Mouse (Mus musculus): ENCODE measurements around the gene Mad1l1. TPM values are rescaled to one million over a fixed set of nuclear protein-coding genes. Genes with fewer than 3 reads are reported as not detected.

The Mad1l1 gene
- polyA plus RNA-seq, 1 experiment from 2014 or later = 35.1 TPM

GRCm38 (mm10) chr5:140025301-140025700, 296.1 kb downstream of the Mad1l1 start:
- 89% methylated on average over 2 of the region's 2 CpGs for WGBS
- no peaks in the 10 kb centered on the region for H3K9me3 ChIP-seq (ENCODE audit: control insufficient read depth, low read length)
- H3K4me1 ChIP-seq (replicated peaks; ENCODE audit: control insufficient read depth, insufficient read depth, low read length) = peaks cover 6% of the 10 kb centered on the region; the same call in 1 of the 2 replicates
- H3K27me3 ChIP-seq (ENCODE audit: control insufficient read depth, insufficient read depth, low read length) = no peaks in the 10 kb centered on the region
- H3K4me3 ChIP-seq (ENCODE audit: low read depth, low read length) = no peak overlapping the region
- DNase-seq (ENCODE audit: low spot score) (no peak), ATAC-seq (ENCODE audit: low FRiP score) (no peak)
- H3K27ac ChIP-seq (ENCODE audit: low read depth, low read length) = no peak overlapping the region
- no peak overlapping the region for H3K9ac ChIP-seq (ENCODE audit: low read depth, low read length)
- no peaks in the 10 kb centered on the region for H3K36me3 ChIP-seq (ENCODE audit: control insufficient read depth, insufficient read depth, low read length)
- H3K4me2 ChIP-seq (replicated peaks; ENCODE audit: low read depth, low read length) = no peak overlapping the region

GRCm38 (mm10) chr5:140023941-140024500, 297.3 kb downstream of the Mad1l1 start:
- DNase-seq (ENCODE audit: low spot score) (no peak), ATAC-seq (ENCODE audit: low FRiP score) (no peak)
- Histone ChIP-seq H3K9ac (ENCODE audit: low read depth, low read length) (no peak overlapping the region), H3K27ac (ENCODE audit: low read depth, low read length) (no peak overlapping the region), H3K4me2 (replicated peaks; ENCODE audit: low read depth, low read length) (no peak overlapping the region), H3K27me3 (ENCODE audit: control insufficient read depth, insufficient read depth, low read length) (no peaks in the 10 kb centered on the region), H3K9me3 (ENCODE audit: control insufficient read depth, low read length) (no peaks in the 10 kb centered on the region), H3K4me3 (ENCODE audit: low read depth, low read length) (no peak overlapping the region), H3K36me3 (ENCODE audit: control insufficient read depth, insufficient read depth, low read length) (no peaks in the 10 kb centered on the region), H3K4me1 (replicated peaks; ENCODE audit: control insufficient read depth, insufficient read depth, low read length) (peaks cover 6% of the 10 kb centered on the region; the same call in 1 of the 2 replicates)
- 39% methylated on average over 3 of the region's 3 CpGs for WGBS

- H3K27ac ChIP-seq (ENCODE audit: low read depth, low read length) = no peak overlapping the region
- no peak overlapping the region for H3K9ac ChIP-seq (ENCODE audit: low read depth, low read length)
- H3K4me2 ChIP-seq (replicated peaks; ENCODE audit: low read depth, low read length) = no peak overlapping the region
- ATAC-seq (ENCODE audit: low FRiP score) (no peak), DNase-seq (ENCODE audit: low spot score) (no peak)
- 84% methylated on average over 6 of the region's 6 CpGs for WGBS
- peaks cover 6% of the 10 kb centered on the region; the same call in 1 of the 2 replicates for H3K4me1 ChIP-seq (replicated peaks; ENCODE audit: control insufficient read depth, insufficient read depth, low read length)
- no peaks in the 10 kb centered on the region for H3K27me3 ChIP-seq (ENCODE audit: control insufficient read depth, insufficient read depth, low read length)
- H3K4me3 ChIP-seq (ENCODE audit: low read depth, low read length) = no peak overlapping the region
- H3K36me3 ChIP-seq (ENCODE audit: control insufficient read depth, insufficient read depth, low read length) = no peaks in the 10 kb centered on the region
- no peaks in the 10 kb centered on the region for H3K9me3 ChIP-seq (ENCODE audit: control insufficient read depth, low read length)
Measured at GRCm38 (mm10) chr5:140022861-140023260, 298.5 kb downstream of the Mad1l1 start.

- no peak overlapping the region for H3K27ac ChIP-seq (ENCODE audit: low read depth, low read length)
- no peaks in the 10 kb centered on the region for H3K9me3 ChIP-seq (ENCODE audit: control insufficient read depth, low read length)
- no peak for DNase-seq (ENCODE audit: low spot score)
- H3K27me3 ChIP-seq (ENCODE audit: control insufficient read depth, insufficient read depth, low read length) = no peaks in the 10 kb centered on the region
- H3K9ac ChIP-seq (ENCODE audit: low read depth, low read length) = no peak overlapping the region; the same call in 1 of the 2 replicates
- H3K4me2 ChIP-seq (replicated peaks; ENCODE audit: low read depth, low read length) = no peak overlapping the region
- no peak for ATAC-seq (ENCODE audit: low FRiP score)
- H3K4me1 ChIP-seq (replicated peaks; ENCODE audit: control insufficient read depth, insufficient read depth, low read length) = peaks cover 6% of the 10 kb centered on the region; the same call in 1 of the 2 replicates
- 80% methylated on average over 10 of the region's 10 CpGs for WGBS
- no peak overlapping the region for H3K4me3 ChIP-seq (ENCODE audit: low read depth, low read length)
- H3K36me3 ChIP-seq (ENCODE audit: control insufficient read depth, insufficient read depth, low read length) = no peaks in the 10 kb centered on the region
Measured at GRCm38 (mm10) chr5:140021755-140022154, 299.6 kb downstream of the Mad1l1 start.

GRCm38 (mm10) chr5:140019616-140020015, 301.7 kb downstream of the Mad1l1 start:
- no peaks in the 10 kb centered on the region for H3K36me3 ChIP-seq (ENCODE audit: control insufficient read depth, insufficient read depth, low read length)
- ATAC-seq (ENCODE audit: low FRiP score) = no peak
- H3K27me3 ChIP-seq (ENCODE audit: control insufficient read depth, insufficient read depth, low read length) = no peaks in the 10 kb centered on the region
- peaks cover 4% of the 10 kb centered on the region; the same call in 1 of the 2 replicates for H3K4me1 ChIP-seq (replicated peaks; ENCODE audit: control insufficient read depth, insufficient read depth, low read length)
- no peak overlapping the region for H3K9ac ChIP-seq (ENCODE audit: low read depth, low read length)
- WGBS = 95% methylated on average over 1 of the region's 1 CpGs
- DNase-seq (ENCODE audit: low spot score) = no peak
- no peak overlapping the region for H3K4me3 ChIP-seq (ENCODE audit: low read depth, low read length)
- no peak overlapping the region for H3K27ac ChIP-seq (ENCODE audit: low read depth, low read length)
- H3K9me3 ChIP-seq (ENCODE audit: control insufficient read depth, low read length) = no peaks in the 10 kb centered on the region
- no peak overlapping the region for H3K4me2 ChIP-seq (replicated peaks; ENCODE audit: low read depth, low read length)

GRCm38 (mm10) chr5:140018780-140019179, 302.6 kb downstream of the Mad1l1 start:
- no peak overlapping the region for H3K27ac ChIP-seq (ENCODE audit: low read depth, low read length)
- H3K27me3 ChIP-seq (ENCODE audit: control insufficient read depth, insufficient read depth, low read length) = no peaks in the 10 kb centered on the region
- no peaks in the 10 kb centered on the region; the same call in 1 of the 2 replicates for H3K4me1 ChIP-seq (replicated peaks; ENCODE audit: control insufficient read depth, insufficient read depth, low read length)
- no peak for DNase-seq (ENCODE audit: low spot score)
- ATAC-seq (ENCODE audit: low FRiP score) = no peak
- no peaks in the 10 kb centered on the region for H3K9me3 ChIP-seq (ENCODE audit: control insufficient read depth, low read length)
- H3K36me3 ChIP-seq (ENCODE audit: control insufficient read depth, insufficient read depth, low read length) = no peaks in the 10 kb centered on the region
- H3K9ac ChIP-seq (ENCODE audit: low read depth, low read length) = no peak overlapping the region
- H3K4me3 ChIP-seq (ENCODE audit: low read depth, low read length) = no peak overlapping the region
- H3K4me2 ChIP-seq (replicated peaks; ENCODE audit: low read depth, low read length) = no peak overlapping the region
- 93% methylated on average over 7 of the region's 7 CpGs for WGBS

GRCm38 (mm10) chr5:140016896-140017295, 304.5 kb downstream of the Mad1l1 start:
- WGBS = 95% methylated on average over 1 of the region's 1 CpGs
- Histone ChIP-seq H3K9ac (ENCODE audit: low read depth, low read length) (no peak overlapping the region), H3K4me1 (replicated peaks; ENCODE audit: control insufficient read depth, insufficient read depth, low read length) (no peaks in the 10 kb centered on the region), H3K4me2 (replicated peaks; ENCODE audit: low read depth, low read length) (no peak overlapping the region), H3K27me3 (ENCODE audit: control insufficient read depth, insufficient read depth, low read length) (no peaks in the 10 kb centered on the region), H3K9me3 (ENCODE audit: control insufficient read depth, low read length) (no peaks in the 10 kb centered on the region), H3K27ac (ENCODE audit: low read depth, low read length) (no peak overlapping the region), H3K36me3 (ENCODE audit: control insufficient read depth, insufficient read depth, low read length) (no peaks in the 10 kb centered on the region), H3K4me3 (ENCODE audit: low read depth, low read length) (no peak overlapping the region)
- DNase-seq (ENCODE audit: low spot score) (no peak), ATAC-seq (ENCODE audit: low FRiP score) (no peak)

GRCm38 (mm10) chr5:140013652-140014051, 307.7 kb downstream of the Mad1l1 start:
- no peaks in the 10 kb centered on the region for H3K27me3 ChIP-seq (ENCODE audit: control insufficient read depth, insufficient read depth, low read length)
- H3K4me3 ChIP-seq (ENCODE audit: low read depth, low read length) = no peak overlapping the region
- WGBS = 80% methylated on average over 5 of the region's 5 CpGs

GRCm38 (mm10) chr5:140012286-140012967, 308.9 kb downstream of the Mad1l1 start:
- Histone ChIP-seq H3K27ac (ENCODE audit: low read depth, low read length) (no peak overlapping the region), H3K4me1 (replicated peaks; ENCODE audit: control insufficient read depth, insufficient read depth, low read length) (no peaks in the 10 kb centered on the region), H3K9me3 (ENCODE audit: control insufficient read depth, low read length) (no peaks in the 10 kb centered on the region), H3K4me2 (replicated peaks; ENCODE audit: low read depth, low read length) (no peak overlapping the region), H3K4me3 (ENCODE audit: low read depth, low read length) (no peak overlapping the region), H3K9ac (ENCODE audit: low read depth, low read length) (no peak overlapping the region), H3K27me3 (ENCODE audit: control insufficient read depth, insufficient read depth, low read length) (no peaks in the 10 kb centered on the region), H3K36me3 (ENCODE audit: control insufficient read depth, insufficient read depth, low read length) (no peaks in the 10 kb centered on the region)
- WGBS = 93% methylated on average over 12 of the region's 12 CpGs
- no peak for ATAC-seq (ENCODE audit: low FRiP score)
- DNase-seq (ENCODE audit: low spot score) = no peak

More at GRCm38 (mm10) chr5:140013652-140014051, 307.7 kb downstream of the Mad1l1 start:
- ATAC-seq (ENCODE audit: low FRiP score) (no peak), DNase-seq (ENCODE audit: low spot score) (no peak)
- Histone ChIP-seq H3K4me2 (replicated peaks; ENCODE audit: low read depth, low read length) (no peak overlapping the region), H3K36me3 (ENCODE audit: control insufficient read depth, insufficient read depth, low read length) (no peaks in the 10 kb centered on the region), H3K9ac (ENCODE audit: low read depth, low read length) (no peak overlapping the region), H3K9me3 (ENCODE audit: control insufficient read depth, low read length) (no peaks in the 10 kb centered on the region), H3K4me1 (replicated peaks; ENCODE audit: control insufficient read depth, insufficient read depth, low read length) (no peaks in the 10 kb centered on the region), H3K27ac (ENCODE audit: low read depth, low read length) (no peak overlapping the region)
